Mouse (Mus musculus) CH12.LX (cell line): Measurements from ENCODE around the gene Gpr108.

ENCODE experiments used
- CHD1 ChIP-seq: IDR thresholded peaks from 2 replicates; pipeline ENCODE4 v1.6.1; 2012; ENCODE audit warnings: low read depth, low read length, improper control_type of control experiment, inconsistent platforms
- CTCF ChIP-seq, 2 experiments: IDR thresholded peaks in 1 of 2; conservative IDR thresholded peaks in 1 of 2; 2 replicates each; pipeline ENCODE4 v1.5.1; 2011 to 2012; ENCODE audit warnings: low read depth in 2 of 2, low read length in 2 of 2, improper control_type of control experiment in 1 of 2, inconsistent platforms in 1 of 2, mild to moderate bottlenecking in 1 of 2, moderate library complexity in 1 of 2
- E2F4 ChIP-seq: IDR thresholded peaks from 2 replicates; pipeline ENCODE4 v1.6.1; 2011; ENCODE audit warnings: low read depth, low read length, improper control_type of control experiment; ENCODE audit not compliant: insufficient replicate concordance
- EP300 ChIP-seq: IDR thresholded peaks from 2 replicates; pipeline ENCODE4 v1.6.1; 2011; ENCODE audit warnings: low read length, improper control_type of control experiment
- ETS1 ChIP-seq: conservative IDR thresholded peaks from 2 replicates; pipeline ENCODE4 v1.6.1; 2012; ENCODE audit warnings: low read depth, mild to moderate bottlenecking, inconsistent platforms, low read length, improper control_type of control experiment, moderate library complexity
- IRF4 ChIP-seq: IDR thresholded peaks from 2 replicates; pipeline ENCODE4 v1.6.1; 2014; ENCODE audit warnings: low read depth, mild to moderate bottlenecking, inconsistent platforms, low read length, improper control_type of control experiment
- KAT2A ChIP-seq: IDR thresholded peaks from 2 replicates; pipeline ENCODE4 v1.6.1; 2012; ENCODE audit warnings: low read length, improper control_type of control experiment, inconsistent platforms; ENCODE audit not compliant: insufficient replicate concordance
- MAFK ChIP-seq: IDR thresholded peaks from 2 replicates; pipeline ENCODE4 v1.6.1; 2011; ENCODE audit warnings: low read length, improper control_type of control experiment; ENCODE audit not compliant: insufficient replicate concordance
- MAX ChIP-seq: IDR thresholded peaks from 2 replicates; pipeline ENCODE4 v1.6.1; 2011; ENCODE audit warnings: low read length, improper control_type of control experiment
- MYC ChIP-seq: IDR thresholded peaks from 2 replicates; pipeline ENCODE4 v1.6.1; 2011; ENCODE audit warnings: low read depth, mild to moderate bottlenecking, improper control_type of control experiment, low read length
- POLR2A ChIP-seq: IDR thresholded peaks from 2 replicates; pipeline ENCODE4 v1.6.1; 2011; ENCODE audit warnings: low read depth, mild to moderate bottlenecking, improper control_type of control experiment, low read length
- RCOR1 ChIP-seq: conservative IDR thresholded peaks from 2 replicates; pipeline ENCODE4 v1.6.1; 2012; ENCODE audit warnings: low read depth, mild to moderate bottlenecking, inconsistent platforms, low read length, improper control_type of control experiment
- SIN3A ChIP-seq: IDR thresholded peaks from 2 replicates; pipeline ENCODE4 v1.6.1; 2012; ENCODE audit warnings: low read length, improper control_type of control experiment, inconsistent platforms
- ZKSCAN1 ChIP-seq: IDR thresholded peaks from 2 replicates; pipeline ENCODE4 v1.6.1; 2012; ENCODE audit warnings: low read depth, inconsistent platforms, low read length, improper control_type of control experiment, borderline replicate concordance

- TF ChIP-seq MAX: no peak
- no peak for TF ChIP-seq CTCF (conservative IDR thresholded peaks at IDR 0.05 in 1 of 2, IDR thresholded peaks at IDR 0.05 in 1 of 2; ENCODE audit: low read depth in 2 of 2, low read length in 2 of 2)
- TF ChIP-seq KAT2A: no peak
- TF ChIP-seq MYC: no peak
- no peak for TF ChIP-seq E2F4
- TF ChIP-seq SIN3A: no peak
- TF ChIP-seq POLR2A: no peak
- TF ChIP-seq MAFK: no peak
- TF ChIP-seq ZKSCAN1: no peak
- no peak for TF ChIP-seq CHD1
- TF ChIP-seq EP300: no peak
- TF ChIP-seq ETS1: no peak
- TF ChIP-seq IRF4: no peak
- TF ChIP-seq RCOR1: no peak
Observed at GRCm38 (mm10) chr17:57245311-57245929, 2.8 kb downstream of the Gpr108 start.
